Mouse (Mus musculus) spleen, postnatal 0 days (tissue): Measurements from ENCODE around the gene Tceal7. TPM values are rescaled to one million over a fixed set of nuclear protein-coding genes. Genes with fewer than 3 reads are reported as not detected.

Experiments used
- polyA plus RNA-seq: library from polyadenylated mRNA; unstranded; fragments of >200 nt; fragmentation: Nextera tagmentation; extraction: Ambion mirVana; gene quantifications from 2 replicates; pipeline ENCODE4 v1.2.1, GENCODE M21; 2015

Tceal7 gene
- polyA plus RNA-seq, result 0.22 TPM in 1 of 2 replicates, not detected in the other

DNA sequence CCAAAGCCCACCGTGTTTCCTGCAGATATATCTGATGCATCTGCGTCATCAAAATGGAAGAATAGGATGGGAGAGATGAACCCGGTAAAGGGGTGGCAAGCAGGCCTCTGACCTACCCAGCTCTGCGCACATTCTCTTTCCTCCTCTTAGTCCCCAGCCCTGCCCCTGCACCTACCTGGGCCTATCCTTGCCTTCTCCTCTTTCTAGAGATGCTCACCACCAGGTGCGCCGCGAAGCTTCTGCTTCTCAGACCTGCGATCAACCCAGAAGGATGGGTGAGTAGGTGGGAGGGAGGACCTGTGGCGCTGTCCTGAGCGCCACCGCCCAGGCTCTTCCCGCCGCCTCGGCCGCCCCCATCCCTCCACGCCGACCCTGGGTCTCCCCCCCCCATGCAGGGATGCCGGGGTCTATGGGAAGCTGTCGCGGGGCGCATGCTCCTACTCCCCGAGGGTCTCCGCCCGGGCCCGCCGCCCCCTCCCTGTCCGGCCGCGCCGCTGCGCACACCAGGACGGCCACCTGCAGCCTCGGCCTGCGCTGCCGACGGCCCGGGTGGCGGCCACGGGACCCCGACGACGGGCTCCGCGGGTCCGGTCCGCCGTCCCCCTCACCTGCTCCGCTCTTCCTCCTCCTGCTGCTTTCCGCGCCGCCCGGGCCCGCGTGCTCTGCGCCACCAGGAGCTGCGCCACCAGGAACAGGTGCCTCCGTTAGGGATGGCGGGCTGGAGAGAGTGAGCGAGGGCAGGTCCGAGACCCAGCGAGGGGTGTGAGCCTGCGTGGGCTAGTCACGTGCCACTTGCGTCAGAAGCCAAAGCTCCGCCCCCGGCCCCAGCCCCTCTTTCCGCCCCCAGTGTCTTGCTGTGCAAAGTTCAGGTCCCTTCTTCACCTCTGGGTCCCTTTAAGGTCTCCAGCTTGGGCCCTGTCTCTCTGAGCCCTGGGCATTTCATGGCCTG is at the start of gene Tceal7, which contains the start of gene Bex1:
Gene Tceal7 (plus strand): TSS at position 51 of the 949 bp plus-strand sequence.
Gene Bex1 (minus strand): TSS at position 785 of the 949 bp plus-strand sequence.

DNA sequence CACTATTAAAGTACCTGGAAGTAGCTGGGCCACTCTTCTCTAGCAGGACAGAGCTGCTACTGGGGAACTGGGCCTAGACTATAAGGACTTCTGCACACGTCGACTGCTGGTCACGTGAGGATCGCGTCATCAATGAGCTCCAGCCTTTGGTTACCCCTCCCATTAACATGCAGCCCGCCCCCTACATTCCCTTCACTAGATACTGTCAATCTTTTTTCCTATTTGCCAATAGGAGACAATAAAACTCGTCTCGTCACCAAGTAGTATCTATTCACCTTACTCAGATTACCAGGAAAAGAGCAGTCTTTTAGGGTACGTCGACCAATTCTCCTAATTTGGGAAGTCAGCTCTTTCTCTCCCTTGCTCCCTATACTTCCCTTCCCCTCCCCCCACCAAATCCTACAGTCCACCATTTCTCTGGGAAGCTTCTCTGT is 42.4 kb upstream of the Tceal7 start, which contains the start of gene Tceal8:
Gene Tceal8 (minus strand): TSS at position 225 of the 434 bp plus-strand sequence.

DNA sequence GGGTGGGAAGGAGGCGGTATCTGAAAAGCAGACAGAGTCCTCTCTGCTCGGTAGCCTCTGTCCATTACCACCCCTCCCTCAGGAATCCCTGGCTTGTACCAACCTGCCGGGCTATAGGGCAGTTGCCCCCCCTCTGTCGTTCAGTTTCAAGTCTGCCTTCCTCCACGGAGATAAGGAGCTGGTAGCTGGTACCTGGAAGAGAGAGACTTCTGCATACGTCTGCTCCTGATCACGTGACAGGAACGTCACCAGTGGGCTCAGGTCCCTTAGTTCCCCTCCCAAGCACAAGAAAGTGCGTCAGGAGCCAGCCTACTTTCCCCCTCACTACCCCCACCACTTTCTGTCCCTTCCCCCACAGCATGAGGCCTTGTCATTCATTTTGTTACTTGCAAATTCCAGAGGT is 10.9 kb upstream of the Tceal7 start, which contains the start of gene Tceal5:
Gene Tceal5 (minus strand): TSS at position 213 of the 403 bp plus-strand sequence.

DNA sequence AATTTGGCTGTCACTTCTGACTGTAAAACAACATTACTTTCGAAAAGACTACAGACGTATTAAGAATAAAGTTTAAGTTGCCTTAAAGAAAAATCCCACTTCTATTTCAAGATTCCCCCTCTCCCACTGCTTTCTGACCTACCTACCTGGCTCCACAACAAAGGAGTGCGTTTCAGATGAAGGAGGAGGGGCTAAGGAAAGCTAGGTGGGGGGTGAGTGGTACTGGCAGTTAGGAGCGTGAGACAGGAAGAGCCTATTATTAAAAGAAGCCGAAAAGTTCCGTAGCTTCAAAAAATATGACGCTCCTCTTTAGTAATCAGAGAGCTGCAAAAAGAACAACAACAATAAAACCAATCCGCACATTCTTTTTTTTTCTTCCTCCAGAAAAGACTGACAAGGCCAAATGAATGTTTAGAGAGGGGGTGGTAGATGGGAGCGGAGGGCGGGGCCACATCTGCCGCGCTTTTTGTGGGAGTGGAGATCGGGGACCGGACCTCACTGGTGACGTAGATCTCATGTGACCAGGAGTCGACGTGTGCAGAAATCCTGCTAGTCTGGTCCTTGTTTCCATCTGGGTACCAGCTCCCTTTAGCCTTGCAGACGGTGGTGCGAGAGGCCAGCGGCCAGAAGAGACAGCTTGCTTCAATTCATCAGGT is 30.1 kb downstream of the Tceal7 start, which contains the start of gene Tceal9:
Gene Tceal9 (plus strand): TSS at position 506 of the 656 bp plus-strand sequence.

DNA sequence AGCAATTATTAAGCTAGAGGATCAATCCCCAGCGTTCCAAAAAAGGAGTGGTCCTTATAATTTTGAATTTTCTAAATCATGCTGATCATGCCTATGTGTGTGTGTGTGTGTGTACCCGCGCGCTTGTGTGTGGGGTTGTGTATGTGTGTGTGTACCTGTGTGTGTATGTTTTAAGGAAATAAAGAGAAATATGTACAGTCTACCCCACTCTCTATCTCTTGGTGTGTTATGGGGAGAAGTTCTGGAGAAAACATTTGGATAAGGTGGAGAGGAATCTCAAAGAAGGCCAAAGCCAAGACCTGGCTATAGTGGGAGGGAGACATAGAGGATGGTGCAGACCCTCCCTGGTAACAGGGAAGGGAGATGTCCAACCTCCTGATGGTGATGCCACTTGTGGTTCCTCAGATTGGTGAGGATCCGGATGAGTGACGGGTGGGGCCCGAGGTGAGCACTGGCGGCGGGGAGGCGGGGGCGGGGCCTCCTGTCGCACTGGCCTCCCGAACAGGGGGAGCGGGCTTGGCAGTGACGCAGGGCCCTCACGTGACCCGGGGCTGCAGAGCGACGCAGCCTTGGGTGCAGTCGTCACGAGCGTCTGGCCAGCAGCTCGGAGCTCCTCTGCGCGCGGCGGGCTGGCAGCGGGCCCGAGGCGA is 55.3 kb downstream of the Tceal7 start, which contains the start of gene Bex3:
Gene Bex3 (plus strand): TSS at position 511 of the 650 bp plus-strand sequence.

Other genes with a start within 250 kb of the Tceal7 start
- gene Arxes2, start 221.0 kb upstream of the Tceal7 start, polyA plus RNA-seq, result 22.9 and 31.0 TPM in 2 replicates
- 10.1 and 12.9 TPM in 2 replicates for gene Arxes1, start 181.4 kb upstream of the Tceal7 start, polyA plus RNA-seq
- gene Bex2, start 146.5 kb upstream of the Tceal7 start, polyA plus RNA-seq, result 8.3 and 8.5 TPM in 2 replicates
- gene Nxf3, start 129.5 kb upstream of the Tceal7 start, polyA plus RNA-seq, result 0.22 and 0.27 TPM in 2 replicates
- gene Bex4, start 75.8 kb upstream of the Tceal7 start, polyA plus RNA-seq, result 73.2 and 98.4 TPM in 2 replicates
- gene Tceal8, start 42.4 kb upstream of the Tceal7 start, polyA plus RNA-seq, result 86.9 and 103 TPM in 2 replicates
- 0.81 and 1.5 TPM in 2 replicates for gene Tceal5, start 10.9 kb upstream of the Tceal7 start, polyA plus RNA-seq
- 2.7 and 3.8 TPM in 2 replicates for gene Bex1, start 734 bp downstream of the Tceal7 start, polyA plus RNA-seq
- gene Tceal9, start 30.3 kb downstream of the Tceal7 start, polyA plus RNA-seq, result 191 and 202 TPM in 2 replicates
- gene Bex3, start 55.5 kb downstream of the Tceal7 start, polyA plus RNA-seq, result 143 and 151 TPM in 2 replicates